Mouse (Mus musculus) lung, postnatal 0 days (tissue): ENCODE results near the gene Fam214a.

Experiments used
- CTCF ChIP-seq: IDR thresholded peaks from 2 replicates; pipeline ENCODE4 v1.5.1; 2016; ENCODE audit warnings: antibody characterized with exemption, mild to moderate bottlenecking
- EP300 ChIP-seq: IDR thresholded peaks from 2 replicates; pipeline ENCODE4 v1.6.1; 2016; ENCODE audit warnings: antibody characterized with exemption, mild to moderate bottlenecking, control low read depth

GRCm38 (mm10) chr9:74954387-74954786 is 1.7 kb downstream of the Fam214a start:
- TF ChIP-seq EP300 = no peak
- TF ChIP-seq CTCF = no peak
